Mouse (Mus musculus) forebrain, embryonic 14.5 days (tissue): ENCODE results near the gene Gm10282. TPM values are rescaled to one million over a fixed set of nuclear protein-coding genes. Genes with fewer than 3 reads are reported as not detected.

Experiments used
- ATAC-seq: fragments of 200-750 bp; cut with Nextera tagmentation; 2 replicates; pipeline ENCODE4 v1.8.0; 2017; ENCODE audit warnings: mild to moderate bottlenecking, moderate library complexity
- DNase-seq: peaks from one replicate; pipeline ENCODE4 v3.0.0-alpha.2; 2015; ENCODE audit warnings: low spot score
- H3K27ac ChIP-seq: fragments of 300-500 bp; sonication (generic); 2 replicates; pipeline ENCODE4 v1.5.1; 2014; ENCODE audit warnings: low read depth, mild to moderate bottlenecking, control low read depth, low read length, moderate library complexity
- H3K27me3 ChIP-seq: fragments of 300-500 bp; sonication (generic); replicated peaks from 2 replicates; pipeline ENCODE4 v1.6.1; 2014; ENCODE audit warnings: low read length, control low read depth, mixed read lengths; ENCODE audit not compliant: control insufficient read depth, insufficient read depth
- H3K36me3 ChIP-seq: fragments of 300-500 bp; sonication (generic); 2 replicates; pipeline ENCODE4 v1.6.1; 2014; ENCODE audit warnings: low read length, control low read depth; ENCODE audit not compliant: control insufficient read depth, insufficient read depth
- H3K4me1 ChIP-seq: fragments of 300-500 bp; sonication (generic); 2 replicates; pipeline ENCODE4 v1.6.1; 2014; ENCODE audit warnings: antibody characterized with exemption, low read length, control low read depth; ENCODE audit not compliant: control insufficient read depth, insufficient read depth
- H3K4me2 ChIP-seq: fragments of 300-500 bp; sonication (generic); 2 replicates; pipeline ENCODE4 v1.6.1; 2014; ENCODE audit warnings: mild to moderate bottlenecking, control low read depth, low read length
- H3K4me3 ChIP-seq: fragments of 300-500 bp; sonication (generic); 2 replicates; pipeline ENCODE4 v1.5.1; 2014; ENCODE audit warnings: low read depth, low read length, control low read depth
- H3K9ac ChIP-seq: fragments of 300-500 bp; sonication (generic); 2 replicates; pipeline ENCODE4 v1.6.1; 2014; ENCODE audit warnings: mild to moderate bottlenecking, low read length, control low read depth, moderate library complexity
- H3K9me3 ChIP-seq: fragments of 300-500 bp; sonication (generic); replicated peaks from 2 replicates; pipeline ENCODE4 v1.6.1; 2016; ENCODE audit warnings: low read length, control low read depth, mixed read lengths; ENCODE audit not compliant: control insufficient read depth
- WGBS: fragments of 180-500 bp; shearing (Covaris S2); extraction: QIAGEN DNeasy Blood & Tissue Kit; methylation state at CpG from one replicate; pipeline ENCODE4 v1.1.7; 2014; 5-methylcytosine and 5-hydroxymethylcytosine counted together
- polyA plus RNA-seq: library from polyadenylated mRNA; unstranded; fragments of >200 nt; fragmentation: Nextera tagmentation; extraction: Ambion mirVana; gene quantifications from 2 replicates; pipeline ENCODE4 v1.2.1, GENCODE M21; 2014

Gm10282 gene
- polyA plus RNA-seq, 1 experiment from 2014 or later: 31.0 TPM

DNA sequence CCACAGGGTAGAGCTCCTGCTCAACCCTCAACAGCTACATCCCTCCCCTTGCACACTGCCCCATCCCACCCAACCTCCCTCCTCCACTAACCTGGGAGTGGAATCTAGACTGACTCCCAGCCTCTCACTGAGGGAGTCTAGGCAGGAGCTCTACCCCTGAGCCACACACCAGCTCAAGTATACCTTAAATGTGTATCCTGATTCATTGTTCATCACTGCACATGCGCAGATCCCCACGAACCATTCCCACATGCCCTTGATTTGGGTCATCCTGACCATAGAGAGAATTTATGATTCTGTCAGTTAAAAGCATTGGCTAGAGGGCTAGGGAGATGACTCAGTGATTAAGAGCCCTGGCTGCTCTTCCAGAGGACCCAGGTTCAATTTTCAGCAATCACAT, 42.3 kb downstream of the Gm10282 start:
- Histone ChIP-seq H3K4me1 (no peaks in the 10 kb centered on the region), H3K4me2 (no peak overlapping the region), H3K27ac (no peak overlapping the region), H3K9ac (no peak overlapping the region), H3K27me3 (no peaks in the 10 kb centered on the region), H3K36me3 (no peaks in the 10 kb centered on the region), H3K4me3 (no peak overlapping the region), H3K9me3 (no peaks in the 10 kb centered on the region)
- no peak for ATAC-seq
- DNase-seq: no peak
- WGBS: 79% methylated on average over 2 of the region's 2 CpGs

DNA sequence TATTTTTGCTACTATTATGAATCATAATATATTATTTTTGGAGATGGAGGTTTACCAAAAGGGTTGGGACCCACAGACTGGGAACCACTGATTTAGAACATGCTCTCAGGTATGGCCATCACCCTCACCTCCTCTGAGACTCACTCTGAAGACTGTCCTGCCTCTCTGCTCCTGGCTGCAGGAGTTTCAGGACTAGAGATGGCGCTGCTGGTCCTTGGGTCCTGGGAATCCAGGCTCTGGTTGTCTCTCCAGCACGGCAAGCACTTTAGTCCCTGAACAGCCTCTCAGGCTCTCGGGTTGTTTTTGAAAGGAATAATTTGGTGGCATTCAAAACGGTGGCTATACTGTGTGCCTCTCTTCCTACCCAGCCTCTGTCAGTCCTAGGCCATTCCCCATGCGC, 43.2 kb downstream of the Gm10282 start:
- H3K36me3 ChIP-seq: no peaks in the 10 kb centered on the region; the same call in 1 of the 2 replicates
- 55% methylated on average over 5 of the region's 5 CpGs for WGBS
- no peak for DNase-seq

DNA sequence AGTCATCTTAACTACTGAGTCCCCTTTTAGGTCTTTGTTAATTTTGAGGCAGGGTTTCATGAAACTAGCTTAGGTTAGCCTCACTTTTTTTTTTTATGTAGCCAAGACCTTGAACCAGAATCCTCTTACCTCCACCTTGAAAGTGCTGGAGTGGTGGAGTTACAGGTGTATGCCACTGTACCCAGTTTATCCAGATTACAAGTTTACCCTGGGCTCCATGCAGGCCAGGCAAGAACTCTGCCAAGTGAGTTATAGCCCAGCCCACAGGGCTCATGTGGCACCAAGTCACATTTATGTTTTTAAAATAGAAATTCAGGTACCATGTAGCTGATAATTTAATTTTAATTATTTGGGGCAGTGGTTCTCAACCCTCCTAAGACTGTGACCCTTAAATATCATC, 43.6 kb downstream of the Gm10282 start:
- Histone ChIP-seq H3K36me3 (peaks cover 2% of the 10 kb centered on the region; the same call in 1 of the 2 replicates), H3K27me3 (no peaks in the 10 kb centered on the region), H3K4me3 (no peak overlapping the region), H3K9me3 (no peaks in the 10 kb centered on the region), H3K4me2 (no peak overlapping the region), H3K4me1 (no peaks in the 10 kb centered on the region), H3K27ac (no peak overlapping the region), H3K9ac (no peak overlapping the region)
- DNase-seq (no peak), ATAC-seq (no peak)

More for the DNA sequence above, 43.2 kb downstream of the Gm10282 start:
- no peak for ATAC-seq
- no peak overlapping the region for H3K4me2 ChIP-seq
- H3K4me1 ChIP-seq: no peaks in the 10 kb centered on the region
- no peak overlapping the region for H3K9ac ChIP-seq
- H3K27ac ChIP-seq: no peak overlapping the region
- no peaks in the 10 kb centered on the region for H3K27me3 ChIP-seq
- no peak overlapping the region for H3K4me3 ChIP-seq
- no peaks in the 10 kb centered on the region for H3K9me3 ChIP-seq

DNA sequence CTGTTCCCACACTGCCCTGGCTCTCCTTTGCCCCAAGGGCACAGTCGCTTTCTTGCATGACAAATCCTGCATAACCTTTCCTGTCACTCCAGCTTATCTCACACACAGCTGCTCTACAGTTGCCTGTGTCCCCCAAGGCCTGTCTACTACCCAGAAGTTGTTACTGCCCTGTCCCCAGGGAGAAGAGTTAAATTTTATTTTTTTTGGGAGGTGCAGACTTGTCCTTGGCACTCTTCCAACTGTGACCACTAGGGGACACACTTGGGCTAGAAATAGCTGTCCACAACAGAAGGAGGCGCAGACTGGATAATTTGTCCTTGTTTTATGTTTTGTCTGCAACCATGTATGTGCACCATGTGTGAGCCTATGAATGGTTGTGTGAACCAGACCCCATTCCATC, 44.0 kb downstream of the Gm10282 start:
- Histone ChIP-seq H3K4me3 (no peak overlapping the region), H3K36me3 (peaks cover 2% of the 10 kb centered on the region; the same call in 1 of the 2 replicates), H3K9ac (no peak overlapping the region), H3K9me3 (no peaks in the 10 kb centered on the region), H3K4me1 (no peaks in the 10 kb centered on the region), H3K27me3 (no peaks in the 10 kb centered on the region), H3K27ac (no peak overlapping the region), H3K4me2 (no peak overlapping the region)
- 25% methylated on average over 2 of the region's 2 CpGs for WGBS
- ATAC-seq (peak; percentile 60), DNase-seq (peak; percentile 80)

DNA sequence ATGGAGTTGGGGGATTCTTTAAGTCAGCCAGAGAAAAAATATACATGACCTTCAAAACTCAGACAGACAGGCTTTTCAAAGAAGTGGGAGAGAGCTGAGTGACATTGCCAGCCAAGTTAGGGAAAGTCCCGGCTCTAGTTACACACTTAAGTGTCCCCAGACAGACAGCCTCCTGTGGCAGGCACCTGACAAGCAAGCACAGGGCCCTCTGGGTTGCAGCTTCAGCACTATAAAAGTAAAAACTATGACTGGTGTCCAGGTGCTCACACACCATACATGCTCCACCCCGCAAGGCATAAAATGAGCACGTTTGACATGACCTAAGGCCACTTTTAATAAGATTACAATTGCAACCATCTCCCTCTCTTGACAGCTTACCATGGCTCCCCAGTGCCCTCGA, 44.5 kb downstream of the Gm10282 start:
- H3K4me3 ChIP-seq: no peak overlapping the region
- no peaks in the 10 kb centered on the region for H3K4me1 ChIP-seq
- no peak overlapping the region for H3K9ac ChIP-seq
- H3K9me3 ChIP-seq: no peaks in the 10 kb centered on the region
- peaks cover 5% of the 10 kb centered on the region; the same call in 1 of the 2 replicates for H3K36me3 ChIP-seq
- H3K27me3 ChIP-seq: no peaks in the 10 kb centered on the region
- H3K27ac ChIP-seq: no peak overlapping the region
- DNase-seq: no peak
- H3K4me2 ChIP-seq: no peak overlapping the region
- ATAC-seq: no peak
- 68% methylated on average over 4 of the region's 4 CpGs for WGBS

DNA sequence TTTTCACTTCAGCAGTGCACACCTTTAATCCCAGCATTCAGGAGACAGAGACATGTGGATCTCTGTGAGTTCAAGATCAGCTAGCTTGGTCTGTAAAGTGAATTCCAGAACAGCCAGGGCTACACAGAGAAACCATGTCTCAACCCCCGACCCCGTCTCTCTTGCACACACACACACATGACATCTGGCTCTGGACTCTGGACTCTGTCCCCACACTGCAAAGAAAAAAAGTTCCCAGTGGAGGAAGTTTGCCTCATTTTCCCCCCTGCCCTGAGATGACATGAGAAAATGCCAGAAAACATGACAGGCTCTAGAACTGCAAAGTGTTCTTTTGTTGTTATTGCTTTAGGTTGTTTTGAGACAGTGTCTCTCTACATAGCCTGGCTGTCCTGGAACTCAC, 45.2 kb downstream of the Gm10282 start:
- 68% methylated on average over 2 of the region's 2 CpGs for WGBS
- Histone ChIP-seq H3K36me3 (peaks cover 12% of the 10 kb centered on the region), H3K4me2 (no peak overlapping the region), H3K4me3 (no peak overlapping the region), H3K27me3 (no peaks in the 10 kb centered on the region), H3K9ac (no peak overlapping the region), H3K27ac (no peak overlapping the region), H3K4me1 (no peaks in the 10 kb centered on the region), H3K9me3 (no peaks in the 10 kb centered on the region)
- DNase-seq (no peak), ATAC-seq (no peak)

DNA sequence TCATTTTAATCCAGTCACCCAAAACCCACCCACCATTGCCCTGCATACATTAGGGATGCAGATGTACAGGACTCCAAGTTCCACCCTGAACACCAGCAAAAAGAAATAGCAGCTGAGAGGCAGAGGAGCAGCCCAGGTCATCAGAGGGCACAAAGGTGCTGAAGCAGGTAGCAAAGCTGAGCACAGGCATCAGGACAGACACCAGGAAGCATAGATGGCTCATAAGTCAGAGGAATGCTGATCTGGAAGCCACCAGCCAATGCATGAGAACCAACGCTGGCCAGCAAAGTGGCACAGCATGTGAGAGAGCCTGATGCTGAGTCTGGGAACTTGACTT, 47.2 kb downstream of the Gm10282 start:
- Histone ChIP-seq H3K4me2 (no peak overlapping the region), H3K4me3 (no peak overlapping the region), H3K36me3 (peaks cover 31% of the 10 kb centered on the region), H3K4me1 (no peaks in the 10 kb centered on the region), H3K9ac (no peak overlapping the region), H3K27me3 (no peaks in the 10 kb centered on the region), H3K9me3 (no peaks in the 10 kb centered on the region), H3K27ac (no peak overlapping the region)
- DNase-seq (no peak), ATAC-seq (no peak)
- WGBS: 87% methylated on average over 1 of the region's 1 CpGs

DNA sequence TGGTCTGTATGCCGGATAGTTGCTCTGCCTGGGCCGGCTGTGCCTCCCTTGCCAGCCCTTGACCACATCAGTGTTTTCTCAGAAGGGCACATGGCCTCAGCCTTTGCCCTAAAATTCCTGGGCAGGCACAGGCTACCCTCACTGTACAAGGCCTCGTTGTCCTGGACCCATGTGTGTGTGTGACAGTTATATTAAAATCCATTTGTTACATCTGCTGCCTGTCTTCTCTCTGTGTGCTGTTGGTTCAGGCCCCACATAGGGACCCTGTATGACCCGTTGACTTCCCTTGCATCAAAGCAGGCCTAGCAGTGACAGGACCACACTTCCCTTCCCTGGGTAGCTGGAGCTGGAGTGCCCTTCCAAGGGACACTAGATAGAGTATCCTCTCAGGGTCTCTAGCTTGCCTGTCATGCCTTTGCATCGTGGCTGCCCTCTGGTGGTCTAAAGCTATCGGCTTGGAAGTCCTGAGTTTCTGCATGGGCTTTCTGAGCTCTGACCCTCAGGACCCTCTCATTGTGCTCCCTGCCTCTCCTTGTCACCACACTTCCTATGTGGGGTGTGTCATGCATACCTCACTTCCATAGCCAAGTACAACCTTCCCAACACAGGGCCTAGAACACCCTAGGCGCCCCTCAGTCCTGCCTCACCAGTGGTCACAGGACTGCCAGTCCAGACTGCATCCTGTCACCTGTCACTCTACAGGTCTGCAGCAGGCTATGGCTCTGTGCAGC, 47.7 kb downstream of the Gm10282 start:
- peaks cover 36% of the 10 kb centered on the region for H3K36me3 ChIP-seq
- H3K4me1 ChIP-seq: no peaks in the 10 kb centered on the region
- H3K27ac ChIP-seq: no peak overlapping the region
- DNase-seq: peak; percentile 51
- H3K4me2 ChIP-seq: no peak overlapping the region
- H3K9me3 ChIP-seq: no peaks in the 10 kb centered on the region
- peak; percentile 32; the same call in 1 of the 2 replicates for ATAC-seq
- H3K4me3 ChIP-seq: no peak overlapping the region
- no peaks in the 10 kb centered on the region for H3K27me3 ChIP-seq
- 54% methylated on average over 7 of the region's 7 CpGs for WGBS
- H3K9ac ChIP-seq: no peak overlapping the region
